Mouse (Mus musculus): ENCODE measurements at regions not wholly inside any gene's neighbourhood (a gene's known extent, or its start where the extent isn't known, plus 50 kb on each side); places are given as distances from the start of the nearest gene placed in this dataset.

- TF ChIP-seq CTCF (IDR thresholded peaks at IDR 0.05; ENCODE audit: control insufficient read depth, insufficient read depth, insufficient replicate concordance, low read depth, low read length): no peak
- TF ChIP-seq POLR2A (IDR thresholded peaks at IDR 0.05; ENCODE audit: control insufficient read depth, low read depth, low read length): no peak
Observed at GRCm38 (mm10) chr13:70210158-70210557, 408.0 kb downstream of the Med10 start.
